Mouse (Mus musculus) adrenal gland, adult 2 months (tissue): ENCODE measurements around the gene Shank2. TPM values are rescaled to one million over a fixed set of nuclear protein-coding genes. Genes with fewer than 3 reads are reported as not detected.

Experiments used
- DNase-seq: peaks from one replicate; pipeline ENCODE4 v3.0.0; 2021
- polyA plus RNA-seq: library from polyadenylated mRNA; depleted of rRNA; stranded (reverse); fragments of >200 nt; gene quantifications from 2 replicates; pipeline ENCODE4 v1.2.3, GENCODE M21; 2012
- total RNA-seq, 2 experiments: library from RNA; stranded (reverse); gene quantifications; 2 replicates each; pipeline ENCODE4 v1.2.3; 2021

Gene Shank2
- total and polyA plus RNA-seq, 3 experiments = 2.4 to 20.0 (median 3.7) TPM

- no peak for DNase-seq
These were observed 168.5 kb downstream of the Shank2 start for GRCm38 (mm10) chr7:144170272-144170671.

GRCm38 (mm10) chr7:144170686-144171085 is 169.0 kb downstream of the Shank2 start:
- DNase-seq = no peak

- no peak for DNase-seq
These were observed 172.1 kb downstream of the Shank2 start for GRCm38 (mm10) chr7:144173869-144174268.

- DNase-seq = no peak
These were observed 172.6 kb downstream of the Shank2 start for GRCm38 (mm10) chr7:144174329-144174728.

DNA sequence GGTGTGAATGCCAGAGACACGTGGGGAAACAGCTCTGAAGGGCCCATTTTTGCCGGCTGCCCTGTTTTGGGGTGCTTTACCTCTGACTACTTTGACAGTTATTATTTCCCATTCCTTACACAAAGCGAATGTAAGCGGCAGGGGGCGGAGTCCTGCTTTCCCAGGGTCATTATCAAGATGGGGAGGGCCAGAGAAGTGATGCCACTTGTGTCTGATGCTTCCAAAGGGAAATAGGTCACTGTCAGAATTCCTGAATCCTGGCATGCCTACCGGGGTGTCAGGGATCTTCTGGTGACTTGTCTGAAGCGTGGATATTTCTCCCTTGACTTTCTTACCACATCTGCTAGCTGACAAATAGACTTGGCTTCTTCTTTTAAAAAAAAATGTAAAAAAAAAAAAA is 173.3 kb downstream of the Shank2 start:
- peak; percentile 17 for DNase-seq

DNA sequence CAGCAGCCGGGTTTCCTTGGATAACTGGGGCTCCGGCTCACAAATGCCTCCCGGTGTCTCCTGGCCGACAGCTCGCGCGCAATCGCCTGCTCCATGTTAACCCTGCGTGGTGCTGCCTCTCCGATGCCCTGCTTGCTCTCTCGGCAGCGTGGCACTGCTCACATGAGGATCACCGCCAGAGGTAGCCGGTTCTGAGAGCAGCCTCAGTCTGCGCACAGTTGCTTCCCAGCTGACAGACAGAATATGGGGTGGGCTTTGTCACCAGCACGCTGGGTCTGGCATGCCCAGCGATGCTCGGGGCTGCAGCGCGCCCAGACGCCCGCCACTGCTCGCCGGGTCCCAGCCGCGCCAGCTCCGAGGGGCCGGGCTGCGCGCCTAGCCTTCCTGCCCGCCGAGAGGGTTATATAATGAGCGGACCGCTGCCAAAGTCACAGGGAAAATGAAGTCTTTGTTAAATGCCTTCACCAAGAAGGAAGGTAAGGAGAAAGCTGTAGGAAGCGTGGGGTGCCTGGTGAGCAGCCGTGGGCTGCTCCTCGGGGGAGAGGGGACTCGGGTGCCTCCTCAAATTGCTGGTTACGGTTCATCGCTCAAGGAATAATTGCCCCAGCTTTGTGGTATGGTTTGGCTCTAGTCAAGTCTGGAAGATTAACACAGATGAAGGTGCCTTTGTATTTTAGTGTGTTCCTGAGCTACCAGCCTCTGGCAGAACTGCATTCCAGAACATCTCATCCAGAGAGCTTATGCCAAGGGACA is 173.9 kb downstream of the Shank2 start:
- DNase-seq = peak; percentile 15

DNA sequence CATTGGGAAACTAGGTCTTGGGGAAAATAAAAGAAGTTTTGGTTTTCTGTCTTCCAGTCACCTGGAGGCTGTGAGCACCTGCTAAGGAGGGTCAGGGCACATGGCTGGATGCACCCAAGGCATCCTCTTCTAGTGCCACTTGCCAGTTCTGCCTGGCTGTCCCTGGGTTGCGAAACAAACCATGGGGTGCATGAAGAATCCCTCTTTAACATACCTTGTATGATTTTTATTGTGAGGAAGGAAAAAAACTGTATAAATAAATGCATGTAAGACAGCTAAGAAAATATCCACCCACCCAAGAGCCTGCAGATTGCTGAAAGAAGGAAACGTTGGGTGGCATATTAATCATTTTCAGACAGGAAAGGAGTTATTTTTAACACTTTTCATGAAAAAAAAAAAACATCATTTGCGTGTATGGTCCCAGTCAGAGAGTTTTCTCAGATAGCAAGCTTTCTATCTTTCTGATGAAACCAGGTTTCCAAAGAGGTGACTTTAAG is 174.6 kb downstream of the Shank2 start:
- DNase-seq = no peak

GRCm38 (mm10) chr7:144179436-144179835 is 177.7 kb downstream of the Shank2 start:
- peak; percentile 71 for DNase-seq

DNA sequence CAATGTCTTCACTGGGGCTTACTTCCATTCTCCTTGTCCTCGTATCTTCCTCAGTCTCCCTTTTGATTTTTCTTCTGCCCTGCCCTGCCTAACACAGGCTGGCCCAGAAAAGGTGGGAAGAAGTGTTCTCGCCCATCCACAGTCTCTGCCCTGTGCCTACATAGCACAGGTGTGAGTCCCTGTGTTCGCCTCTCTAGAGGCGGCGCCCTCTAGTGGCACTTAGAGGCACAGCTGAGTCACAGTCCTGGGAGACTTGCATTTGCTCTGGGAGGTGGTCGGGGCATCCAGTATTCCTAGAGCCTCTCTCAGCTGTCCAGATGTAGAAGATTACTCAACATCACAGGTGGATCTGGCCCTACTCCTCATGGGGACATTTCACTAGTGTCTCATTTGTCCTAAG is 179.2 kb downstream of the Shank2 start:
- DNase-seq = peak; percentile 61

- DNase-seq = peak; percentile 81
These were observed 186.2 kb downstream of the Shank2 start for GRCm38 (mm10) chr7:144187869-144188430.

- DNase-seq = peak; percentile 18
These were observed 187.7 kb downstream of the Shank2 start for GRCm38 (mm10) chr7:144189446-144189845.

DNA sequence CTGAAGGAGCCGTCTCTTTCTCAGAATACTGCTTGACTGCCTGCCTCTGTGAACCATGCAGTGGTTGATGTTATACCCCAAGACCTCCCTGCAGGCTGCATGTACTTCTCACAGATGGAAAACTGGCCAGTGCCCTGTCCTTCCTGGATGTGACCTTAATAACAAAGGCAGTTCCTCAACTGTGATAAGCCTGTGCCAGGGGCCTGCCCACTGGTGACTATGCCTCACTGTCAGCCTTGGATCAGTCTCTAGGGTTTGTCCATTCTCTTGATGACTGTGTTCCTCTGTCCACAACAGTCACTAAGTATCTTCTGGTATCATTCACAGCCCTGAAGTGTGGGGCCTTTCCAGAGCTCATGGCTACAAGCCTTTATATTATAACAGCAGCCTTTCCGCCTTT is 196.8 kb downstream of the Shank2 start:
- peak; percentile 86 for DNase-seq

GRCm38 (mm10) chr7:144202017-144202682 is 200.4 kb downstream of the Shank2 start:
- DNase-seq = no peak

- DNase-seq = no peak
These were observed 202.6 kb downstream of the Shank2 start for GRCm38 (mm10) chr7:144204290-144204689.

- no peak for DNase-seq
These were observed 203.4 kb downstream of the Shank2 start for GRCm38 (mm10) chr7:144205161-144205560.

- no peak for DNase-seq
These were observed 204.1 kb downstream of the Shank2 start for GRCm38 (mm10) chr7:144205837-144206236.

GRCm38 (mm10) chr7:144206254-144206653 is 204.5 kb downstream of the Shank2 start:
- no peak for DNase-seq

GRCm38 (mm10) chr7:144207100-144207499 is 205.4 kb downstream of the Shank2 start:
- peak; percentile 32 for DNase-seq

GRCm38 (mm10) chr7:144207849-144208248 is 206.1 kb downstream of the Shank2 start:
- peak; percentile 94 for DNase-seq

GRCm38 (mm10) chr7:144208628-144209027 is 206.9 kb downstream of the Shank2 start:
- DNase-seq = no peak

DNA sequence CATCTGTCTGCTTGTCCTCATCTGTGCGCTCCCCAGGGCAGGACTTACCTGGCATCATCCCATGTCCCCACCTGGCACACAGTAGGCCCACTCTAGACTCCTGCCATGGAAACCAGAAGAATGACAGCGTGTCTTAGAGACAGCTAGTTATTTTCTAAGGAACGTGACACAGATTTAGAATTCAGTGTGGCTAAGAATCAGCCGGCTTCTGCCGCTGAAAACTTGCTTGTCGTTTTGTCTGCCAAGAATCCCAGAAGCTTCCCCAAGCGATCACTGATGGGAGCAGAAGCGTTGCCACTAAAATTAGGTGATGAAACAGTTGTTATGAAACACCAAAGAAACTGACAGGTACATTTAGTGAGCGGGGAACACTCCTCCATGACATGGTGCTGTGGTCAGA is 208.8 kb downstream of the Shank2 start:
- DNase-seq = no peak

DNA sequence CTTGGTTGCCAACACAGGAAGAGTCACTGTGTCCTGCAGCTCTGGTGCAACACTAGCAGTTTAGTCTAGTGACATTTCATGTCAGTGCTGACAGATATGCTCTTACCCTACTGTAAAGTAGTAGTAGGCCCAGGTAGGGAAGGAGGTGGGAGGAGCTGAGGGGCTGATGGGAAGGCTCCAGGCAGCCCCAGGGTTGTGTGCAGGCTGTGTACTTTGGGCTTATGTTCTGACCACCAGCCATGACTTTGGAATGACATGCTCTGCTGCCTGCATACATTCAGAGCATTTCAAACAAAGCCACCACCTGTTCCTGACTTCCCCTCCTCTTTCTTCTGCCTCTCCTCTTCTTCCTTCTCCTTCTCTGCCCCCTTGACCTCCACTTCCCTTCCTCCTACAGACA is 211.0 kb downstream of the Shank2 start:
- DNase-seq = no peak

DNA sequence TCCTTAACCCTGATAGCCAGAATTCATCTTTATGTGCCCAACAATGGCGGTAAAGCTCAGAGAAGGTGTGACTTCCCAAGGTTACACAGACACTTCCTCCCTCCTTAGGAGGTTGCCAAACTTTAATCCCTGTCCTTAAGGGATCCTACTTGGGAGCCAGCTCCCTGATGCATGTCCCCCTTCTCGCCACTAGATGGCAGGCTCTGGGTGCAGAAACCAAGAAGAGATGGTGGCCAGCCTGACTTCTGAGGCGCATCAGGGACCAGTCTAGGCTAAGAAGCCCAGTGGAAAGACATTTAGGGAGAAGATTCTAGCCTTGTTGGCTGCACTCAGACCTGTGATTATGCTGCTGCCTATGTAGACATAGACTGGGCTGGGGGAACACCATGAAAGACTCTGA is 215.5 kb downstream of the Shank2 start:
- DNase-seq = peak; percentile 78
